Mouse (Mus musculus): ENCODE results near the gene Ppm1e. TPM values are rescaled to one million over a fixed set of nuclear protein-coding genes. Genes with fewer than 3 reads are reported as not detected.

The Ppm1e gene
- polyA plus RNA-seq, 1 experiment from 2014 or later = 2.7 TPM

DNA sequence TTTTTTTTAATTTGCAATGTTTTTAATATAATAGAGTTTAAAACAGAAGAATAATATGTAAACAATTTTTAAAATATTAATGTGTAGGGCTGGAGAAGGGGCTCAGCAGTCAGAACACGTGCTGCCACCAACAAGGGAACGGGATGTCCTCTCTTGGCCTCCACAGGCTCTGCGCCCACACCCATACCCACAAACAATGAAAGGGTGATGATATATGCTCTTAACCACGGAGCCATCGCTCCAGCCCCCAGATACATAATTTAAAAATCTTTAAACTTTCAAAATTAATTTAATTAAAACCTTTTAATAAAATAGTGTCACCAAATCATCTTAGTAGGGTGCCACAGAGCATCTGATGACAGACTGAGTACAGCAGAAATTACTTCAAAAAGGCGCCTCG, 8.2 kb upstream of the Ppm1e start:
- no peaks in the 10 kb centered on the region for H3K36me3 ChIP-seq (ENCODE audit: control insufficient read depth, insufficient read depth, low read length)
- H3K4me3 ChIP-seq (ENCODE audit: low read depth, low read length) = no peak overlapping the region
- no peak overlapping the region for H3K27ac ChIP-seq (ENCODE audit: low read length)
- no peaks in the 10 kb centered on the region for H3K27me3 ChIP-seq (ENCODE audit: control insufficient read depth, insufficient read depth, low read length)
- H3K4me2 ChIP-seq (replicated peaks; ENCODE audit: low read depth, low read length) = no peak overlapping the region
- H3K9me3 ChIP-seq (ENCODE audit: control insufficient read depth, low read depth, low read length) = no peaks in the 10 kb centered on the region
- 87% methylated on average over 7 of the region's 7 CpGs for WGBS
- H3K4me1 ChIP-seq (ENCODE audit: control insufficient read depth, insufficient read depth, low read length) = no peaks in the 10 kb centered on the region
- ATAC-seq (ENCODE audit: insufficient number of reproducible peaks, insufficient read depth, low FRiP score, low read depth) = no peak
- H3K9ac ChIP-seq (replicated peaks; ENCODE audit: low read depth, low read length) = no peak overlapping the region

DNA sequence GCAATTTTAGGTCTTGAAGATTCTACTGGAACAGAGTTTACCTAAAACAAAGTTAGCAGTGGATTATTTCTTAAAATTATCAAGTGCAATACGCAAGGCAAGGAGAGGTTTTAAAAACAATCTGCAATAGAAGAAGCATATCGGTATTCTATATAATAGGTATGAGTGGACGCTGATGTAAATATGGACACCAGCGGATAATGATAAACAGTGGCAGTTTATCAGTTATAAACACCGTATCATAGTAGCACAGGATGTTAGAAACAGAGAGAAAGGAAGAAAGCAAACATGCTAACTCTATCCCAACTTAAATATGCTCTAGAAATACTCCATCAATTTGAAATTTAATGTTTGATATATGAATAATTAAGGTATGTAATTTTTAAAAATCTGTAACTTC, 6.3 kb upstream of the Ppm1e start:
- peaks cover under 1% of the 10 kb centered on the region; the same call in 1 of the 2 replicates for H3K27me3 ChIP-seq (ENCODE audit: control insufficient read depth, insufficient read depth, low read length)
- 81% methylated on average over 5 of the region's 5 CpGs for WGBS

DNA sequence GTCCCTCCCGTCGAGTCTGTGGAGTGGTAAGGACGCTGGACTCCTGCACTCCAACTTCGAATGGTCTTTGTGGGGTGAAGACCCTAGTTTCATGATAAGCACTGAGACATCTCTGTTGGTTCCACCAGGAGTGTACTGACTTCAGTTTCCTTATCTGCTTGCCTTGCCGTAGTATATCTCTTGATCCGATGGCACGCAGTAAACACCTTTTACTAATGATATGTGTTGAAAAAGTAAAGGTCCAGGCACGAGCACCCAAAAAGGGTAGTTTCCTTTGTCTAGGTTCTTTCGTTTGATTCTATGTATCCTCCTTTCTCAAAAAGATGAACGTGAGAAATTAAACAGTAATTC, 414 bp upstream of the Ppm1e start:
- ATAC-seq (ENCODE audit: insufficient number of reproducible peaks, insufficient read depth, low FRiP score, low read depth) = no peak
- Histone ChIP-seq H3K27me3 (ENCODE audit: control insufficient read depth, insufficient read depth, low read length) (peaks cover 10% of the 10 kb centered on the region; the same call in 1 of the 2 replicates), H3K9ac (replicated peaks; ENCODE audit: low read depth, low read length) (0 out of 2 replicates have a peak overlapping the region, but pooled peaks have one; percentile 21), H3K27ac (ENCODE audit: low read length) (no peak overlapping the region), H3K4me3 (ENCODE audit: low read depth, low read length) (peak overlapping the region; percentile 70), H3K4me2 (replicated peaks; ENCODE audit: low read depth, low read length) (peak overlapping the region; percentile 95), H3K4me1 (ENCODE audit: control insufficient read depth, insufficient read depth, low read length) (0 out of 2 replicates have a peak, but pooled peaks cover 5% of the 10 kb centered on the region), H3K9me3 (ENCODE audit: control insufficient read depth, low read depth, low read length) (no peaks in the 10 kb centered on the region), H3K36me3 (ENCODE audit: control insufficient read depth, insufficient read depth, low read length) (no peaks in the 10 kb centered on the region)
- WGBS = 11% methylated on average over 10 of the region's 10 CpGs

More for the DNA sequence above, 6.3 kb upstream of the Ppm1e start:
- no peak overlapping the region for H3K27ac ChIP-seq (ENCODE audit: low read length)
- H3K9ac ChIP-seq (replicated peaks; ENCODE audit: low read depth, low read length) = no peak overlapping the region
- no peaks in the 10 kb centered on the region for H3K36me3 ChIP-seq (ENCODE audit: control insufficient read depth, insufficient read depth, low read length)
- no peaks in the 10 kb centered on the region for H3K9me3 ChIP-seq (ENCODE audit: control insufficient read depth, low read depth, low read length)
- no peak overlapping the region for H3K4me3 ChIP-seq (ENCODE audit: low read depth, low read length)
- no peak for ATAC-seq (ENCODE audit: insufficient number of reproducible peaks, insufficient read depth, low FRiP score, low read depth)
- H3K4me2 ChIP-seq (replicated peaks; ENCODE audit: low read depth, low read length) = no peak overlapping the region
- no peaks in the 10 kb centered on the region for H3K4me1 ChIP-seq (ENCODE audit: control insufficient read depth, insufficient read depth, low read length)

DNA sequence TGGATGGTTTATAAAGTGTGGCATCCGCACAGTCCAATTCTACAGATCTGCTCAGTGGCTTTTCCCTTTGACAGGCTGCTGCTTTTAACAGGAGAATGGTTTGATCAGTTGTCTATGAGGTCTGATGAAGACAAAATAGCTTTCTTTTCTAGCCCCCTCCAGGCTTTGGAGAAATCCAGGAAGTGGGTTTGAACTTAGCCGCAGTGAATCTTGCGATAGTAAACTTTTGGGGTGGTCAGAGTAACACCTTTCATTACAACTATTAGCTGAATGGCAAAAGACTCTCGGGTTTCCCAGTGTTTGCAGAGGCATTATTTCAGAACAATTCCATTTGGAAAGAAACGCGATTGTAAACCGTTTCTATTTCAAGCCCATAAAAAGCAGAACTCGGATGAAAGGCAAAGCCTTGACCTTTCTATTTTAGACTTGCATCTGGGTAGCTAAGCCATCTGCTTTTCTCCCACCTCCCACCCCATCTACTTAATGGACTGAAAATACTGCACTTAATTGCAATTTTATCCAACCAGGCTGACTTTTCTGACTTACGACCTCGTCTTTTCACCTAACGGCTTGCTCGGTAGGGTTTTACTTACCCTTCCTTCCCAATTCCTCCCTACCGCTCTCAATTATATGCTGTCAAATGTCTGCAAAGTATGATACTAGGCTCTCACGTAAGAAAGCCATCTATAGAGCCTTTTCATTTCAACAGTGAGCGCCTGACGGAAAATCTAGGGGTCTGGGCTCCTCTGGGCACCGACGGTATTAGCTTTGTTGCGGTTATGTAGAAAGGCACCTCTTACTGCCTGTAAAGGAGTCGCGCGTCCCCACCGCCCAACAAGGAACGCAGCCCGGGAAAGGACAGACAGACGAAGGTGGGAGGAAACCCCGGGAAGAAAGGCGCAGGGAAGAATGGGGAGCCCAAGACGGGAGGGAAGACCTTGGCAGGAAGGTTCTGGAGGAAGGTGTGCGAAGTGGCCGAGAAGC, 1.2 kb downstream of the Ppm1e start:
- Histone ChIP-seq H3K4me3 (ENCODE audit: low read depth, low read length) (peak overlapping the region; percentile 70), H3K9me3 (ENCODE audit: control insufficient read depth, low read depth, low read length) (no peaks in the 10 kb centered on the region), H3K4me1 (ENCODE audit: control insufficient read depth, insufficient read depth, low read length) (0 out of 2 replicates have a peak, but pooled peaks cover 5% of the 10 kb centered on the region), H3K36me3 (ENCODE audit: control insufficient read depth, insufficient read depth, low read length) (no peaks in the 10 kb centered on the region), H3K27ac (ENCODE audit: low read length) (no peak overlapping the region), H3K9ac (replicated peaks; ENCODE audit: low read depth, low read length) (peak overlapping the region; percentile 38; the same call in 1 of the 2 replicates), H3K27me3 (ENCODE audit: control insufficient read depth, insufficient read depth, low read length) (peaks cover 10% of the 10 kb centered on the region; the same call in 1 of the 2 replicates), H3K4me2 (replicated peaks; ENCODE audit: low read depth, low read length) (peak overlapping the region; percentile 95)
- 8% methylated on average over 31 of the region's 31 CpGs for WGBS
- ATAC-seq (ENCODE audit: insufficient number of reproducible peaks, insufficient read depth, low FRiP score, low read depth) = no peak; the same call in 1 of the 2 replicates

DNA sequence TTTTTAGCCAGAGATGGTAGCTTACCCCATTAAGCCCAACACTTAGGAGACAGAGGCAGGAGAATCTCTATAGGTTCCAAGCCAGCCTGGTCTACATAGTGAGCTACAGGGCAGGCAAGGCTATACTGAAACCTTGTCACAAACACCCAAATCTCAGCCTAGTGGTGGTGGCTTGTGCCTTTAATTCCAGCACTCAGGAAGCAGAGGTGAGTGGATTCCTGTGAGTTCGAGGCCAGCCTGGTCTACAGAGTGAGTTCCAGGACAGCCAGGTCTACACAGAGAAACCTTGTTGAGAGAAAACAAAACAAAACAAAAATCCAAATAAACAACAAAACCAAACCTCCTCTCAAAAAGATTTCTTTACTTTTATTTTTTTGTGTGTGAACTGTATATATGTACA, 4.0 kb downstream of the Ppm1e start:
- Histone ChIP-seq H3K36me3 (ENCODE audit: control insufficient read depth, insufficient read depth, low read length) (no peaks in the 10 kb centered on the region), H3K9ac (replicated peaks; ENCODE audit: low read depth, low read length) (no peak overlapping the region), H3K4me3 (ENCODE audit: low read depth, low read length) (no peak overlapping the region), H3K4me1 (ENCODE audit: control insufficient read depth, insufficient read depth, low read length) (0 out of 2 replicates have a peak, but pooled peaks cover 5% of the 10 kb centered on the region), H3K27me3 (ENCODE audit: control insufficient read depth, insufficient read depth, low read length) (peaks cover 8% of the 10 kb centered on the region; the same call in 1 of the 2 replicates), H3K9me3 (ENCODE audit: control insufficient read depth, low read depth, low read length) (no peaks in the 10 kb centered on the region), H3K27ac (ENCODE audit: low read length) (no peak overlapping the region), H3K4me2 (replicated peaks; ENCODE audit: low read depth, low read length) (no peak overlapping the region)
- WGBS = 88% methylated on average over 1 of the region's 1 CpGs
- ATAC-seq (ENCODE audit: insufficient number of reproducible peaks, insufficient read depth, low FRiP score, low read depth) = no peak

DNA sequence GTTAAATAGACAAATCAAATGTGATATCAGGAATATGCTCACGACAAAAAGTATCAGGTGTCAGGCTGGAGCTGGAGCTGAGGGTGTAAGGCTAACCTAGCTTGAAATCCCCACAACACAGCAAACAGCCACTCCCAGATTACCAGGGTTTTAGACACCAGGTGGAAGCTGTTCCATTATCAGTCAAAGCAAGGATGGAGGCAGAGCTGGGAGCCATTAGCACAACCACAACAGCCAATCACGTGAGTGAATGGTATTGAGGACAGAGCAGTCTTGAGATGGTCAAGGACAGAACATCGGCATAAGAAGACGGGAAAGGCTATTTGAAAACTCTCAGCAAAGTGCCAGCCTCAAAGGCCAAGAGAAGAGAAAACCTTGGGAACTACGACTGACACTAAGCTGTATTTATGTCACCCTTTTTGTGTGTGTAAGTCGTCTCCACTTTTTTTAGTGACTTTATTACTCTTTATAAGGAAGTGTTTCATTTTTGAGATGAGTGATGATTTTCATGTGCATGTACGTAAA, 5.1 kb downstream of the Ppm1e start:
- Histone ChIP-seq H3K4me1 (ENCODE audit: control insufficient read depth, insufficient read depth, low read length) (0 out of 2 replicates have a peak, but pooled peaks cover 5% of the 10 kb centered on the region), H3K4me2 (replicated peaks; ENCODE audit: low read depth, low read length) (no peak overlapping the region), H3K9ac (replicated peaks; ENCODE audit: low read depth, low read length) (no peak overlapping the region), H3K36me3 (ENCODE audit: control insufficient read depth, insufficient read depth, low read length) (no peaks in the 10 kb centered on the region), H3K27me3 (ENCODE audit: control insufficient read depth, insufficient read depth, low read length) (peaks cover 2% of the 10 kb centered on the region; the same call in 1 of the 2 replicates), H3K27ac (ENCODE audit: low read length) (no peak overlapping the region), H3K9me3 (ENCODE audit: control insufficient read depth, low read depth, low read length) (no peaks in the 10 kb centered on the region), H3K4me3 (ENCODE audit: low read depth, low read length) (no peak overlapping the region)
- 77% methylated on average over 7 of the region's 7 CpGs for WGBS
- no peak for ATAC-seq (ENCODE audit: insufficient number of reproducible peaks, insufficient read depth, low FRiP score, low read depth)

DNA sequence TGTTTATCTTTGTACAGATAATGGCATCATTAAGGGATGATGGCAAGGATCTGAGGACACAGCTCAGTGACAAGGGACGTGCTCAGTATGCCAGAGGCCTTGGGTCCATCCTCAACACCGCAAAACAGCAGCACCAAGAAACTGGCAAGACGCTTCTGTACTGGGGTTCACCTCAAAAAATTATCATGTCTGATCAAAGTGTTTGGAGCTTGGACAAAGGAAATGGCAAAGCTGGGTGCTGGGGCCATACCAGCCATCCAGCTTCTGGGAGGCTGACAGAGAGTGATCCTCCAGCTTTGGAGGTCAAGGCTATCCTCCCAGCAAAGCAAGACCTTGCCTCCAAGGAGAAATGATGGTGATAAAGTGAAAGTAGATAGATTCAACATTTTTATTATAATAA, 32.4 kb downstream of the Ppm1e start:
- Histone ChIP-seq H3K27me3 (ENCODE audit: control insufficient read depth, insufficient read depth, low read length) (no peaks in the 10 kb centered on the region), H3K9ac (replicated peaks; ENCODE audit: low read depth, low read length) (no peak overlapping the region), H3K4me3 (ENCODE audit: low read depth, low read length) (no peak overlapping the region), H3K27ac (ENCODE audit: low read length) (no peak overlapping the region), H3K36me3 (ENCODE audit: control insufficient read depth, insufficient read depth, low read length) (no peaks in the 10 kb centered on the region), H3K4me2 (replicated peaks; ENCODE audit: low read depth, low read length) (no peak overlapping the region), H3K9me3 (ENCODE audit: control insufficient read depth, low read depth, low read length) (no peaks in the 10 kb centered on the region), H3K4me1 (ENCODE audit: control insufficient read depth, insufficient read depth, low read length) (no peaks in the 10 kb centered on the region)
- 80% methylated on average over 3 of the region's 3 CpGs for WGBS
- ATAC-seq (ENCODE audit: insufficient number of reproducible peaks, insufficient read depth, low FRiP score, low read depth) = no peak

DNA sequence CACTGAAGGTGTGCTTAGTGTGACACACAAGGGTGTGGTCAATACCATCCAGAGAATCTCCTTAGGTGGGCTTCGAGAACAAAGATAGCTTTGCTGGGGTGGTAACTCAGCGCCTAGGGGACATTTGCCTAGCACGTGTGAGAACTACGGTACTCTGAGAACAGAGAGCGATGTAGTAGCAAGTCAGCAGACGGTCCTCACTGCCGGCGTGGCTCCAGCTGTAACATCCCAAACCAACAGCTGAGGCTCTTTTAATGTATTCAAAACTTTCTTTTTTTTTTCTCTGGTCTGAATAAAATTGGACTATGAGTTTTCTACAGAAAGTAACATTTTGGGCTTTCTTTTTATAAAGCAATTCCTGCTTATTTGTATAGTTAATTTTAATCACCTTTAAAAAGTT, 36.3 kb downstream of the Ppm1e start:
- Histone ChIP-seq H3K36me3 (ENCODE audit: control insufficient read depth, insufficient read depth, low read length) (no peaks in the 10 kb centered on the region), H3K9ac (replicated peaks; ENCODE audit: low read depth, low read length) (no peak overlapping the region), H3K27me3 (ENCODE audit: control insufficient read depth, insufficient read depth, low read length) (no peaks in the 10 kb centered on the region), H3K4me1 (ENCODE audit: control insufficient read depth, insufficient read depth, low read length) (no peaks in the 10 kb centered on the region), H3K27ac (ENCODE audit: low read length) (no peak overlapping the region), H3K4me2 (replicated peaks; ENCODE audit: low read depth, low read length) (no peak overlapping the region), H3K4me3 (ENCODE audit: low read depth, low read length) (no peak overlapping the region), H3K9me3 (ENCODE audit: control insufficient read depth, low read depth, low read length) (no peaks in the 10 kb centered on the region)
- 55% methylated on average over 8 of the region's 8 CpGs for WGBS
- ATAC-seq (ENCODE audit: insufficient number of reproducible peaks, insufficient read depth, low FRiP score, low read depth) = no peak
